Comparison of ENCODE assay signal across 25 mouse cellular contexts in genomic region chr12:55482732-55483131, GRCm38 (mm10). TPM values are rescaled to one million over a fixed set of nuclear protein-coding genes. Genes with fewer than 3 reads are reported as not detected.
DNase-seq lines count a peak whose midpoint lies in the region; ATAC-seq and TF ChIP-seq lines count a peak whose summit lies in the region.
"Had no signal": no experiment of that assay in that cellular context is flagged by ENCODE, and none has a peak within 500 bp of the region (broad histone marks: within the 10 kb centered on the region; RNA-seq: fewer than 3 reads in every experiment).

No protein-coding gene starts in this region.

- H3K4me3 ChIP-seq in testis, adult 2 months (ENCODE audit: control insufficient read depth, low read depth, low read length) = no peak overlapping the region
- no peak overlapping the region for H3K4me3 ChIP-seq in CH12.LX (replicated peaks in 1 of 3; ENCODE audit: low read depth in 2 of 3, low read length in 2 of 3, poor library complexity in 1 of 3)
- H3K4me3 ChIP-seq: forebrain, embryonic 10.5 days; forebrain, embryonic 13.5 days; gastrocnemius, adult 2 months; hindbrain, embryonic 12.5 days; hindbrain, embryonic 15.5 days had no signal

- no peak overlapping the region for H3K9ac ChIP-seq in CH12.LX (ENCODE audit: insufficient read depth, low read depth)
- H3K9ac ChIP-seq: forebrain, embryonic 13.5 days; forebrain, postnatal 0 days; hindbrain, embryonic 12.5 days; hindbrain, embryonic 15.5 days had no signal

- no peak for TF ChIP-seq CTCF in testis, adult 2 months (IDR thresholded peaks at IDR 0.05; ENCODE audit: control insufficient read depth, insufficient read depth, insufficient replicate concordance, low read depth, low read length)
- no peak for TF ChIP-seq CTCF in CH12.LX (conservative IDR thresholded peaks at IDR 0.05 in 1 of 2, IDR thresholded peaks at IDR 0.05 in 1 of 2; ENCODE audit: low read depth in 2 of 2, low read length in 2 of 2)

- no peaks in the 10 kb centered on the region for H3K79me2 ChIP-seq in CH12.LX (replicated peaks; ENCODE audit: control insufficient read depth, extremely low read depth, insufficient read depth, poor library complexity, severe bottlenecking)

- dilution Hi-C loops in CH12.LX (cut with MboI; ENCODE audit: extremely low pct_ligation_motif_present, extremely low pct_unique_long_range_greater_than_20kb, low sequenced_read_pairs) = no loop called here

- no peak for TF ChIP-seq RAD21 in CH12.LX (IDR thresholded peaks at IDR 0.05; ENCODE audit: low read depth, low read length)

- H3K4me1 ChIP-seq in testis, adult 2 months (ENCODE audit: control insufficient read depth, insufficient read depth, low read length) = peaks cover 3% of the 10 kb centered on the region; the same call in 1 of the 2 replicates
- H3K4me1 ChIP-seq in CH12.LX (ENCODE audit: control insufficient read depth in 1 of 2, insufficient read depth in 2 of 2) = peaks cover 31 to 68% of the 10 kb centered on the region in 2 experiments
- H3K4me1 ChIP-seq: forebrain, embryonic 13.5 days; hindbrain, embryonic 12.5 days; hindbrain, embryonic 15.5 days had no signal

- no peaks in the 10 kb centered on the region for H3K36me3 ChIP-seq in testis, adult 2 months (ENCODE audit: control insufficient read depth, insufficient read depth, low read length)
- H3K36me3 ChIP-seq in CH12.LX (replicated peaks in 1 of 2; ENCODE audit: control insufficient read depth in 1 of 2, insufficient read depth in 1 of 2, low read length in 1 of 2) = peaks cover 5 to 32% of the 10 kb centered on the region in 2 experiments

- no peaks in the 10 kb centered on the region for H3K27me3 ChIP-seq in testis, adult 2 months (ENCODE audit: control insufficient read depth, insufficient read depth, low read length)
- no peaks in the 10 kb centered on the region for H3K27me3 ChIP-seq in CH12.LX (replicated peaks)
- H3K27me3 ChIP-seq: forebrain, embryonic 13.5 days; hindbrain, embryonic 12.5 days; hindbrain, embryonic 15.5 days had no signal

- 0 out of 2 replicates have a peak overlapping the region, but pooled peaks have one; percentile 26 for H3K27ac ChIP-seq in testis, adult 2 months (ENCODE audit: control insufficient read depth, insufficient read depth, low read depth, low read length)
- H3K27ac ChIP-seq in CH12.LX (ENCODE audit: insufficient read depth, low read depth) = peak overlapping the region; percentile 92
- H3K27ac ChIP-seq: forebrain, embryonic 10.5 days; forebrain, embryonic 13.5 days; gastrocnemius, adult 2 months; hindbrain, embryonic 12.5 days; hindbrain, embryonic 15.5 days had no signal

- in situ Hi-C loops in CH12.LX (cut with MboI; ENCODE audit: low pct_ligation_motif_present, low pct_unique_long_range_greater_than_20kb, low sequenced_read_pairs) = no loop called here

- TF ChIP-seq EP300 in CH12.LX (IDR thresholded peaks at IDR 0.05; ENCODE audit: low read length) = no peak

- peak; percentile 20 for ATAC-seq in inflammation-experienced regulatory T-cells, adult 6 months
- ATAC-seq: activated CD4-positive, CD25-positive, alpha-beta regulatory T cell, adult 4 months; forebrain, embryonic 13.5 days; forebrain, postnatal 0 days had no signal

- TF ChIP-seq POLR2A in testis, adult 2 months (IDR thresholded peaks at IDR 0.05; ENCODE audit: control insufficient read depth, low read depth, low read length) = no peak
- no peak for TF ChIP-seq POLR2A in CH12.LX (IDR thresholded peaks at IDR 0.05; ENCODE audit: low read depth, low read length)

- no peak overlapping the region for H3K4me2 ChIP-seq in CH12.LX (ENCODE audit: insufficient read depth, low read depth, poor library complexity, severe bottlenecking)
- H3K4me2 ChIP-seq: forebrain, embryonic 13.5 days; heart, embryonic 11.5 days; hindbrain, embryonic 12.5 days; hindbrain, embryonic 15.5 days had no signal

- DNase-seq in testis, postnatal 10 days (ENCODE audit: low spot score) = no peak
- peak; percentile 44 for DNase-seq in thymus, postnatal 4 days
- DNase-seq in thymus, postnatal 0 days (ENCODE audit: low spot score) = no peak
- no peak for DNase-seq in CH12.LX (ENCODE audit: extremely low read depth)
- DNase-seq in embryo, embryonic 10 days (ENCODE audit: low spot score) = no peak
- no peak for DNase-seq in layer of hippocampus, postnatal 14 days (ENCODE audit: low spot score in 2 of 2)
- DNase-seq: adrenal gland, adult 8-10 months; adrenal gland, postnatal 25 days; B cell, adult 2 months; cerebellum, adult 11-12 months; cerebellum, adult 8-10 months; cerebellum, postnatal 10 days; cerebellum, postnatal 36 days; forebrain, postnatal 0 days; gastrocnemius, adult 2 months; gastrocnemius, postnatal 14 days; heart, adult 11 months had no signal

- H3K9me3 ChIP-seq in CH12.LX (replicated peaks; ENCODE audit: low read length) = no peaks in the 10 kb centered on the region
- H3K9me3 ChIP-seq: forebrain, embryonic 10.5 days; forebrain, embryonic 13.5 days; hindbrain, embryonic 12.5 days; hindbrain, embryonic 15.5 days had no signal

TF ChIP-seq in CH12.LX, 34 proteins besides CTCF, POLR2A, EP300 and RAD21:
- no peak for TF ChIP-seq ZMIZ1 (IDR thresholded peaks at IDR 0.05; ENCODE audit: low read depth, low read length)
- TF ChIP-seq ZC3H11A (IDR thresholded peaks at IDR 0.05; ENCODE audit: low read depth, low read length) = no peak
- no peak for TF ChIP-seq ETS1 (conservative IDR thresholded peaks at IDR 0.05; ENCODE audit: low read depth, low read length)
- no peak for TF ChIP-seq MAFK (IDR thresholded peaks at IDR 0.05; ENCODE audit: insufficient replicate concordance, low read length)
- no peak for TF ChIP-seq PAX5 (IDR thresholded peaks at IDR 0.05; ENCODE audit: low read length)
- no peak for TF ChIP-seq MXI1 (IDR thresholded peaks at IDR 0.05; ENCODE audit: low read depth, low read length)
- no peak for TF ChIP-seq GABPA (IDR thresholded peaks at IDR 0.05; ENCODE audit: insufficient replicate concordance, low read depth, low read length)
- no peak for TF ChIP-seq POLR2AphosphoS2 (IDR thresholded peaks at IDR 0.05; ENCODE audit: low read depth, low read length)
- TF ChIP-seq UBTF (IDR thresholded peaks at IDR 0.05; ENCODE audit: low read depth, low read length) = no peak
- no peak for TF ChIP-seq ELF1 (IDR thresholded peaks at IDR 0.05; ENCODE audit: low read depth, low read length)
- TF ChIP-seq USF2 (conservative IDR thresholded peaks at IDR 0.05; ENCODE audit: low read depth, low read length) = no peak
- no peak for TF ChIP-seq TCF12 (IDR thresholded peaks at IDR 0.05; ENCODE audit: low read depth, low read length)
- TF ChIP-seq BHLHE40 (IDR thresholded peaks at IDR 0.05; ENCODE audit: low read depth, low read length) = no peak
- TF ChIP-seq NRF1 (IDR thresholded peaks at IDR 0.05; ENCODE audit: low read depth, low read length) = no peak

RNA-seq across cellular contexts. Expression of gene Nfkbia, which starts 9.7 kb away (rescaled TPM):
- 24.4 and 31.2 TPM in 2 replicates for polyA plus RNA-seq in testis, adult 2 months (2012; rRNA removed)
- 296 and 339 TPM in 2 replicates for polyA plus RNA-seq in thymus, postnatal 0 days (2015; fragmentation: Nextera tagmentation; extraction: Ambion mirVana)
- 465 and 702 TPM in 2 replicates for total RNA-seq in CH12.LX (2012; rRNA removed)
- total RNA-seq in CH12.LX (2014; rRNA removed) = 138 and 178 TPM in 2 replicates
- polyA plus RNA-seq in CH12.LX (2012; ENCODE audit: insufficient read length, low read depth) = 115 and 143 TPM in 2 replicates
- polyA plus RNA-seq in inflammation-experienced regulatory T-cells, adult 6 months (2017; shearing (Covaris generic)) = 100 to 1,000 TPM; 545 to 574 (median 562) TPM
- 10 to 100 TPM; 35.2 to 43.8 TPM for total RNA-seq in layer of hippocampus, postnatal 14 days (2021)
